Mouse (Mus musculus) embryonic facial prominence, embryonic 10.5 days (tissue): ENCODE measurements around the gene Scamp2. TPM values are rescaled to one million over a fixed set of nuclear protein-coding genes. Genes with fewer than 3 reads are reported as not detected.

Experiments used
- DNase-seq: peaks from one replicate; pipeline ENCODE4 v3.0.0-alpha.2; 2017; ENCODE audit warnings: low spot score
- H3K27ac ChIP-seq: fragments of 300-500 bp; sonication (generic); replicated peaks from 2 replicates; pipeline ENCODE4 v1.5.1; 2016; ENCODE audit warnings: mild to moderate bottlenecking
- H3K27me3 ChIP-seq: fragments of 300-500 bp; sonication (generic); replicated peaks from 2 replicates; pipeline ENCODE4 v1.6.1; 2016; ENCODE audit warnings: low read depth, mild to moderate bottlenecking; ENCODE audit not compliant: poor library complexity, severe bottlenecking
- H3K36me3 ChIP-seq: fragments of 300-500 bp; sonication (generic); replicated peaks from 2 replicates; pipeline ENCODE4 v1.6.1; 2016; ENCODE audit warnings: mild to moderate bottlenecking, moderate library complexity
- H3K4me1 ChIP-seq: fragments of 300-500 bp; sonication (generic); 2 replicates; pipeline ENCODE4 v1.6.1; 2016
- H3K4me3 ChIP-seq: fragments of 300-500 bp; sonication (generic); 2 replicates; pipeline ENCODE4 v1.5.1; 2016; ENCODE audit warnings: mild to moderate bottlenecking, moderate library complexity
- H3K9me3 ChIP-seq: fragments of 300-500 bp; sonication (generic); 2 replicates; pipeline ENCODE4 v1.6.1; 2016; ENCODE audit warnings: mild to moderate bottlenecking
- WGBS: fragments of 180-500 bp; shearing (Covaris S2); methylation state at CpG from one replicate; pipeline ENCODE4 v1.1.7; 2016; 5-methylcytosine and 5-hydroxymethylcytosine counted together
- polyA plus RNA-seq: library from polyadenylated mRNA; unstranded; fragments of >200 nt; fragmentation: Nextera tagmentation; extraction: Ambion mirVana; gene quantifications from 2 replicates; pipeline ENCODE4 v1.2.1, GENCODE M21; 2016

The Scamp2 gene
- 44.1 and 45.3 TPM in 2 replicates for polyA plus RNA-seq

DNA sequence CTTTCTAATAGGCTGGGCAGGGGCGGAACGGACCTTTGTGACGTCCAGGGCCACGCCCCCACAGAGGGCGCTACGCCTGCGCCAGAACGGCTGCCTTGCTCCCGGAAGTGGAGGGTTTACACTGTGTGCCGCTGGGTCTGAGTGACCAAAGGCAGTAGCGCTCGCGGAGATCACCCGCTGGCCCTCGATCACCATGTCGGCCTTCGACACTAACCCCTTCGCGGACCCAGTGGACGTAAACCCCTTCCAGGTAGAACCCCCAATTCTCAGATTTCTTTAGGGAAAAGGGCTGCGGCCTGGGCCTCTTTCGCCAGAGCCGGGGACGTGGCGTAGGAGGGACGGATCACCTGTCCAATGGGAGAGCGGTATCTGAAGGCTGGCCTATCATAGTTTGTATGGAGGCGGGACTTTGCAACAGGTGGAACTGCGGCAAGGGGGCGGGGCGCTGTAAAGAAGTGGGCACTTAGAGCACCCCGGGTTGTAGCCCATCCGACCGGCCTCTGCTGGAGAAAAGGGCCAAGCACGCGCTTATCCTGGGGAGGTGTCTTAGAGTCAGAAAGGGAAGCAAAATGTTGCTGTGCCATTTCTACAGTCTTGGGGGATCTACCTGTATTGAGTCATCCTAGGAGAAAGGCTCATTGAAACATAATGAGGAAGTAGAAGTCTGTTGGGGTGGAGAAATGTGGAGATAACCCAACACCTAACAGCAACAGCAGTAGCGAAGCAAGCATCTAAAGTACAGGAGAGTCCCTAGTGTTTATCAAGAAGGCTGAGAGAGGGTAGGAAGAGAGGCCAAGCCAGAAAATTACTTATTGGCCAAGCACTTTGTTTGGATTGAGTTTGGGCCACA lies at the start of gene Scamp2:
TSS of gene Scamp2 (plus strand) at position 83 of the 850 bp plus-strand sequence.
- 0 out of 2 replicates have a peak, but pooled peaks cover 3% of the 10 kb centered on the region for H3K36me3 ChIP-seq
- WGBS: under 1% methylated on average over 37 of the region's 37 CpGs
- H3K4me1 ChIP-seq: peaks cover 35% of the 10 kb centered on the region
- H3K4me3 ChIP-seq: peak within 1 kb of the TSS; percentile 69
- H3K27ac ChIP-seq: peak within 1 kb of the TSS; percentile 81
- H3K27me3 ChIP-seq: no peaks in the 10 kb centered on the region
- no peaks in the 10 kb centered on the region for H3K9me3 ChIP-seq
- peak; percentile 94 for DNase-seq

DNA sequence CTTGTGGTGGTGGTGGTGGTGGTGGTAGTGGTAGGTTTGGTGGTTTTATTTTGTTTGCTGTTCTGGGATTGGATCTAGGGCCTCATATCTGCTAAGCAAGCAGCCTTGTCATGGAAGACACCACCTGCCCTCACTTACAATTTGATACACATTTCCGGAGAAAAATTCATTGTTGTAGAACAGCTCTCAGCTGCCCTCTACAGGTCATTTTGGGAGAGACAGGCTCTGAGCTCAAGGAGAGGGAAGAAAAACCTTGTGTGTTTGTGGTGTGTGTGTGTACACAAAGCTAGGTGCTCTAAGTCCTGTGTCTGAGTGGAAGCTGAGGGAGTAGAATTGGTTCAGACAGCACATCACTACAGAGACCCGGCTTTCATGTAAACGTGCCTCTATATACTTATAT lies 43.6 kb upstream of the Scamp2 start:
- no peak overlapping the region for H3K27ac ChIP-seq
- no peaks in the 10 kb centered on the region for H3K9me3 ChIP-seq
- peak; percentile 69 for DNase-seq
- no peaks in the 10 kb centered on the region for H3K36me3 ChIP-seq
- 12% methylated on average over 3 of the region's 3 CpGs for WGBS
- H3K4me3 ChIP-seq: no peak overlapping the region
- peaks cover 8% of the 10 kb centered on the region for H3K4me1 ChIP-seq
- H3K27me3 ChIP-seq: no peaks in the 10 kb centered on the region

DNA sequence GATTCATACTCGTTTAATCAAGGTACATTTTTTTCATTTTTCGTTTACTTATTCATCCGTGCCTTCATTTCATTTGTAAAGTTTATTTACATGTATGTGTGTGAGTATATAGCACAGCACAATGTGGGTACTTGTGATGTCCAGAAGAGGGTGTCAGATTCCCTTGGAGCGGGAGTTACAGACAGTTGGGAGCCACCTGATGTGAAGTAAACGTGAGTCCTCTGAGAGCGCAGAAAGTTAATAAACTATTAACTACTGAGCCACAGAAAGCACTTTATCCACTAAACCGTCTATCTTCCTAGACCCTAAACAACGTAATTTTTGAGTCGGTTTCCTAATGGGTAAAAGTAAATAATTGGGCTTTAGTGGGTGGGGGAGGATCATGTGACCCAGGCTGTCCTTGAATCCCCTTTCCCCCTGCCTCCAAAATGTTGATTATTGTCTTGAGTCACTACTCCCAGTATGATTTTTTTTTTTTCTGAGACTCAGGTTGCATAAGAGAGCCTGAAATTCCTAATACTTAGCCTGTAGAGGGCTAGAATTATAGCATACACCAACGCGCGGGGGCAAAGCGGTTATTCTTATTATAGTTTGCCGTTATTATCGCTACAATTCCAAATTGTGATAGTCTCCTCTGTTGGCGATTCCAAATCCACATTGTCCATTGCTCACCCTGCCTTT lies 40.2 kb upstream of the Scamp2 start:
- DNase-seq: no peak
- Histone ChIP-seq H3K27ac (peak overlapping the region; percentile 96), H3K4me1 (peaks cover 17% of the 10 kb centered on the region), H3K27me3 (no peaks in the 10 kb centered on the region), H3K9me3 (no peaks in the 10 kb centered on the region), H3K36me3 (no peaks in the 10 kb centered on the region), H3K4me3 (peak overlapping the region; percentile 100)
- WGBS: 25% methylated on average over 16 of the region's 16 CpGs

DNA sequence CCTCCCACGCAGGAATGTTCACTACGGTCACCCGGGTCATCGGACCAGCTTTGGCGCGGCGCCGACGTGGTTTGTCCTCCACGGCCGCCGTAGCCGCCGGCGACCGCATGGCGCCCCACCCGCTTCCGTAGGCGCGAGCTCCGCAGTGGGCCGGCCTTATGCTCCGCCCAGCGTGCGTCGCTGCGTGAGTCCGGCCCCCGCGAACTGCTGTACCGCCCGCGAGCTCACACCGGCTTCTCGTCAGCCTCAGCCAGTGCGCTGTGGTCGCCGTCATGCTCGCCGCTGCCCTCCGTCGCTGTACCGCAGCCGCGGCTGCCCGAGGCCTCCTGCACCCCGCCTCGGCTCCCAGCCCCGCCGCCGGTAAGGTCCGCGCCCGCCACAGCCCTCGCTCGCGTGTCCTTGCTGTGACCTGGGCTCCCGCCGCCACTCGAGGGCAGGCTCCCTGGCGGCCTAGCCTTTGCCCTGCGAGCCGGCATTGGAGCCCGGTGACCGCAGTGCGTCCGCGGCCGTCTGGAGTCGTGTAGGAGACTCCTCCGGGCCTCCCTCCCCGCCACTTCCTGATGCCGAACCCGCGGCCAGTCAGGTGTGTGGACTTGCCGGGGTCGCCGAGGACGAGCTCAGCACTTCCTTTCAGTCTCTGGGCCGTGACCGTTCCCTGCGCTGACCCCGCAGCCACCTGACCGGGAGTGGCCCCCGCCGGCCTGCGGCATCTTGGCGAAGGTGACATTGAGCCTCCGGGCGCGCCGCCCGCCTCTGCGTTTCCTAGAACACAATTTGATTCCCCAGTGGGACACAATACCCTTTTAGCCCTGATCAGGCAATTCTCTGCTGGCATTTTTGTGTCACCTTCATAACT lies 39.5 kb upstream of the Scamp2 start, which contains the start of gene Cox5a:
TSS of gene Cox5a (plus strand) at position 219 of the 856 bp plus-strand sequence.
- peaks cover 17% of the 10 kb centered on the region for H3K4me1 ChIP-seq
- H3K4me3 ChIP-seq: peak within 1 kb of the TSS; percentile 100
- peak within 1 kb of the TSS; percentile 96 for H3K27ac ChIP-seq
- H3K9me3 ChIP-seq: no peaks in the 10 kb centered on the region
- H3K36me3 ChIP-seq: no peaks in the 10 kb centered on the region
- DNase-seq: peak; percentile 95
- H3K27me3 ChIP-seq: no peaks in the 10 kb centered on the region
- WGBS: under 1% methylated on average over 95 of the region's 95 CpGs

DNA sequence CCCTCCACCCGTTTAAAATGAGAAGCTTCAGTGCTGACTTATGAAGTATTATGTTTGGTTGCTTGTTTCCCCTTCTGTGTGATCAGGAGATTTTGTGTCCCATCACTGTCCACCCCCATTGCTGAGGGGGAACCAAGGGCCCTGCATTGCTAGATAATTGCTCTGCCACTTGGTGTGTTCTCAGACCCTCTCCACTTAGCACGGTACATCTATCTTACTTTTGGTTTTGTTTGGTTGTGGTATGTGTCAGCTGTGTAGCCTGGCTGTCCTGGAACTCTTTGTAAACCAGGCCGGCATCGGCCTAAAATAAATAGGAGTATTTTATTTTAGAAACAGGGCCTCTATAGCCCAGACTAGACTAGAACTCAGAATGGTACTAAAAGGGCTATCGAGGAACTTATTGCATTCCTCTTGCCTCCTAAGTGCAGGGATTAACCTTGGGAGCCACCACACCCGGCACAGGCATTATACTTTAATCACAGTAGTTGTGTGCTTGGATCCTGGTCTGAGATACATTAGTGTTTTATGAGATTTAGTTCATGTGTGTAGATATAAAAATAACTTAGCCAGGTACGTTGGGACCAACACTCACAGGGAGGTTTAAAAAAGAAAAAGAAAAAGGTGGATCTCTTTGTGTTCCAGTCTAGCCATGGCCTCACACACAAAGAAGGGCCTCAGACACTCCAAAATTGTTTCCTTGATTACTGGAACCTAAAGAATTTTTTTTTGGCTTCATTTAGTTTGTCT lies 38.5 kb upstream of the Scamp2 start:
- Histone ChIP-seq H3K27ac (peak overlapping the region; percentile 96), H3K4me3 (peak overlapping the region; percentile 100), H3K9me3 (no peaks in the 10 kb centered on the region), H3K4me1 (peaks cover 17% of the 10 kb centered on the region), H3K27me3 (no peaks in the 10 kb centered on the region), H3K36me3 (no peaks in the 10 kb centered on the region)
- no peak for DNase-seq
- WGBS: 48% methylated on average over 7 of the region's 7 CpGs

DNA sequence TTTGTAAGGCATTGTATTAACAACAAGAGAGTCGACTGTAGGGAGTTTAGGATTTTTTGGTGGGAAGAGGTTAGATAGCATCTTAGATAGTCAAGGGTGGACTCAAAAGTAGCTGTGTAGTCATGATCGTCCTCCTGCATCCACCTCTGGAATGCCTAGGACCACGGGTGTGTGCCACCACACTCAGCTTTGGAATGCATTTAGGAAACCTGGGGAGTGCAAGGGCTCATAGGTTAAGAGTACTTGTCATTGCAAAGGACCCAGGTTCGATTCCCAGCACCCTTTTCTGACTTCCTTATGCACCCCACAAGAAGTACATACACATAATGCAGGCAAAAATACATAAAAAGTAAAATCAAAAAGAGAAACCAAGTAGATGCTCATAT lies 37.9 kb upstream of the Scamp2 start:
- H3K27ac ChIP-seq: no peak overlapping the region
- H3K36me3 ChIP-seq: no peaks in the 10 kb centered on the region
- no peak for DNase-seq
- H3K4me3 ChIP-seq: peak overlapping the region; percentile 100
- H3K27me3 ChIP-seq: no peaks in the 10 kb centered on the region
- H3K9me3 ChIP-seq: no peaks in the 10 kb centered on the region
- H3K4me1 ChIP-seq: peaks cover 17% of the 10 kb centered on the region
- 81% methylated on average over 4 of the region's 4 CpGs for WGBS

DNA sequence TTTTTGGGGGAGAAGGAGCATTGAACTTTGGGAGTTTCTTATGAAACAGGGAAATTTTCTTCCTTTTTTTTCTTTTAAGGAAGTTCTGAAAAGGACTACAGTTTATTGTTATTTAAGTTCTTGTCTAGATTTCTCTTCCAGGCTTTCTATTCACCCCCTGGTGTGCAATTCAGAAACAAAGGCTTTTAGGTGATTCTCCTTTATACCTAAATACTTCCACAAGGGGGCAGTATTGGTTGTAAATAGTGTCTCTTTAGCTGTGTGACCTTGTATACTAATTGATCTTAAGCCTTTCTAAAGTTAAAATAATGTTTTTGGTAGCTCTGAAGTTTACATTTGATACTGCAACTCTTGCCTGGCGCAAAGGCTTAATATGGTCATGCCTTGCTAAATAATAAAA lies 37.0 kb upstream of the Scamp2 start:
- Histone ChIP-seq H3K27ac (no peak overlapping the region), H3K4me1 (peaks cover 17% of the 10 kb centered on the region), H3K36me3 (peaks cover 3% of the 10 kb centered on the region), H3K27me3 (no peaks in the 10 kb centered on the region), H3K4me3 (no peak overlapping the region), H3K9me3 (no peaks in the 10 kb centered on the region)
- DNase-seq: no peak
- WGBS: 84% methylated on average over 1 of the region's 1 CpGs

DNA sequence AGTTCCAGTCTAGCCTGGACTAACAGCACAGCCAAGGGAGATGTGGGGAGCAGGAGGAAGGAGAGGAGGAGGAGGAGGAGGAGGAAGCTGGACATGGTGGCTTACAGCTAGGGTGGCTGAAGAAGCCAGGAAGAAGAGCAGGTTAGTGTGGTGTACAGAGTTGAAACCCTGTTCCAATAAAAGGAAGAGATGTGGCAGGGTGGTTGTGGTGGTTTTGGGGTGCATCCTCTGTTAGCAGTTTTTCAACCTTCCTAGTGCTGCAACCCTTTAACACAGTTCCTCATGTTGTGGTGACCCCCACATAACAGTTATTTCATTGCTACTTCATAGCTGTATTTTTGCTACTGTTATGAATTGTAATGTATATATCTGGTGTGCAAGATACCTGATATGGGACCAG lies 36.3 kb upstream of the Scamp2 start:
- Histone ChIP-seq H3K4me3 (no peak overlapping the region), H3K4me1 (peaks cover 17% of the 10 kb centered on the region), H3K36me3 (peaks cover 9% of the 10 kb centered on the region), H3K27ac (no peak overlapping the region), H3K27me3 (no peaks in the 10 kb centered on the region), H3K9me3 (no peaks in the 10 kb centered on the region)
- DNase-seq: no peak

DNA sequence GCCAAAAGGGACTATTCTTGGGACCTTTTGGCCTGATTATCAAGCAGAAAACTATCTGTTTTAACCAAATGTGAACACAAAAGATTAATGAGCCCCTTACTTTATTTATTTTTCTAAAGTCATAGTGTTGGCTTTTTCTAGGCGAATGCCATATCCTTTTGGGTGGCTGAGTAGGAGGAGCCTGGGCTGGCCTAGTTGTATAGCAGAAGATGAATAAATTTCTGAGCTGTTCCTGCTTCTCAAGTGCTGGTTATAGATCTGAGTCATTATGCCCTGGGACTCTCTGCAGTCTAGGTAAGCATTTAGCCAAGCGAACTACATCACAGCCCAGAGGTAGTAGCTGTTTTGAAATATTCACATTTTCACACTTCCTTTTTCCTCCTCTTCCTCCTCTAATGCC lies 35.2 kb upstream of the Scamp2 start:
- H3K9me3 ChIP-seq: no peaks in the 10 kb centered on the region
- peaks cover 20% of the 10 kb centered on the region for H3K36me3 ChIP-seq
- WGBS: 88% methylated on average over 2 of the region's 2 CpGs
- no peaks in the 10 kb centered on the region for H3K27me3 ChIP-seq
- H3K27ac ChIP-seq: no peak overlapping the region
- DNase-seq: no peak
- H3K4me1 ChIP-seq: peaks cover 16% of the 10 kb centered on the region
- no peak overlapping the region for H3K4me3 ChIP-seq

DNA sequence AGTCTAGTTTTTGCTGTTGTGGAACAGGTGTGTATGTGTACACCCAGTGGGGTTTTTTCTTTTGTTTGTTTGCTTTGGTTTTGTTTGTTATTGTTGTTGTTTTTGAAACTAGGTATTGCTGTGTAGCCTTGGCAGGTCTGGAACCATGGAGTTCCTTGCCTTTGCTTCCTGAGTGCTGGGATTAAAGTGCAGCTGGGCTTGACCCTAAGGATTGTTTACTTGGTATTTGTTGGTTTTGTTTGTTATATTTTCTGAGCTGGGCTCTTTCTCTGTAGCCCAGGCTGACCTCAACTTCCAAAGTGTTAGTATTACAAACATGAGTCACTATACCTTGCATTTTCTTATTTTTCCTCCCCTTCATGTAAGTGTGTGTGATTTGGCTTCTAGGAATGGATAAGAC lies 34.3 kb upstream of the Scamp2 start:
- Histone ChIP-seq H3K4me3 (no peak overlapping the region), H3K27me3 (no peaks in the 10 kb centered on the region), H3K27ac (no peak overlapping the region), H3K9me3 (no peaks in the 10 kb centered on the region), H3K36me3 (peaks cover 29% of the 10 kb centered on the region), H3K4me1 (peaks cover 15% of the 10 kb centered on the region)
- no peak for DNase-seq

DNA sequence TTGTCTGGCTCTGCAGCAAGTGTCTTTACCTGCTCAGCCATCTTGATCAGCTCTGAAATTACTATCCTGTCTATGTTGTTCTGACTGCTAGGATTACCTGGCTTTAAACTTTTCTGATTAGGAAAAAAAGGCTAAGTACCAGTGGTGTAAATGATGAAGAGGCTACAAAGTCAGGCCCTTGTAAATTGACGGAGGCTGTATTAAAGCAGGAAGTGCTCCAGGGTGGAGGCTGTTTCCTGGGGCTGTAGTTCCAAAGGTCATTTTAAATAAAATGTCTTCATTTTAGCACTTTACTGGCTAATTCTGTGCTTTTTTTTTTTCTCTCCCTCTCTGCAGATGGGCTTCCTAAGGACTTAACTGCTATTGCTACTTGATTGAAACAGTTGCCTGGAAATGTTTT lies 28.8 kb upstream of the Scamp2 start:
- Histone ChIP-seq H3K4me1 (peaks cover 4% of the 10 kb centered on the region), H3K27me3 (no peaks in the 10 kb centered on the region), H3K4me3 (no peak overlapping the region), H3K27ac (no peak overlapping the region), H3K36me3 (peaks cover 63% of the 10 kb centered on the region), H3K9me3 (no peaks in the 10 kb centered on the region)
- no peak for DNase-seq
- 82% methylated on average over 1 of the region's 1 CpGs for WGBS

DNA sequence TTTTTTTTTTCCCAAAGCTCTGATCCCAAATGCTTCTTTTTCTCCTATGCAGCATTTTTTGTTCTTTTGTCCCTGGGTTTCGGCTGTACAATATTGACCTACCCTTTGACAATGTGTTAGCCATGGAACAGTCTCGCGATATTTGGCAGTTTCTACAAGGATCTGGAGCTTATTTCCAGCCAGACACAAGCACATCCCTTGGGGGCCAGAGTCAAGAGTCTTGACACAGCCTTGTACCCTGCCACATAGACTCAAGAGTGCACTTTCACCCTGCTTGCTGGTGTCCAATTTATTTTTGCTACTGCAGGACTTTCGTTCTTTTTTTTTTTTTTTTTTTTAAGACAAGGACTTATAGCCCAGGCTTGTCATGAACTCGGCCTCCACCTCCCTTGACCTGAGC lies 24.4 kb upstream of the Scamp2 start:
- H3K27ac ChIP-seq: no peak overlapping the region
- H3K4me3 ChIP-seq: peak overlapping the region; percentile 90; the same call in 1 of the 2 replicates
- peaks cover 61% of the 10 kb centered on the region for H3K36me3 ChIP-seq
- 86% methylated on average over 5 of the region's 5 CpGs for WGBS
- H3K4me1 ChIP-seq: peaks cover 22% of the 10 kb centered on the region
- H3K9me3 ChIP-seq: no peaks in the 10 kb centered on the region
- DNase-seq: no peak
- H3K27me3 ChIP-seq: no peaks in the 10 kb centered on the region
